Mouse (Mus musculus) NIH3T3 (cell line): ENCODE data around the gene Gpr84.

Experiments
- DNase-seq: peaks from one replicate; pipeline ENCODE4 v3.0.0-alpha.2; 2012; ENCODE audit warnings: low read depth

Gpr84 gene

DNA sequence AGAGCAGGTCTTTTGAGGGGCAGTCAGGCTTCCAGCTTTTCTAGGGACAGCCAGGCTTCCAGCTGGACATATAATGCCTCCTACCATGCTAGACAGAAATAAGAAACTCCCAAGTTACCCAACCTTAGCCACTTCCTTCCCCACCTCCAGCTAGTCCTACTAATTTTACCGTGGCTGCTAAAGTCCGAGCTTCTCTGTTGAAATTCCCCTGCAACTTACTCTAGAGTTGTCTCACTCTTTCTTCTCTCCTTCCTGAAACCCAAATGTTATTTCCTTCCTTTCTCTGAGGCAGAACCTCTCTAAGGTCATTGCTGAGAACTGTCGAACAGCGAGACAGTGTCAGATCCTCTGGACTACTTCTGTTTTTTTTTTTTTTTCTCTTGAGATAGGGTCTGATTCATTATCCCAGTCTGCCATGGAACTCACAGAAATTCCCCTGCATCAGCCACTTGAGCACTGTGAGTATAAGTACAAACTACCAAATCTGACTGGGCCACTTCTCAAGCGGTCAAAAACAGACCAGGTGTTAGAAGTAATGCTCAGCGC lies at the start of gene Gpr84:
Gene Gpr84 (minus strand): TSS at position 248 of the 546 bp plus-strand sequence.
- no peak for DNase-seq

DNA sequence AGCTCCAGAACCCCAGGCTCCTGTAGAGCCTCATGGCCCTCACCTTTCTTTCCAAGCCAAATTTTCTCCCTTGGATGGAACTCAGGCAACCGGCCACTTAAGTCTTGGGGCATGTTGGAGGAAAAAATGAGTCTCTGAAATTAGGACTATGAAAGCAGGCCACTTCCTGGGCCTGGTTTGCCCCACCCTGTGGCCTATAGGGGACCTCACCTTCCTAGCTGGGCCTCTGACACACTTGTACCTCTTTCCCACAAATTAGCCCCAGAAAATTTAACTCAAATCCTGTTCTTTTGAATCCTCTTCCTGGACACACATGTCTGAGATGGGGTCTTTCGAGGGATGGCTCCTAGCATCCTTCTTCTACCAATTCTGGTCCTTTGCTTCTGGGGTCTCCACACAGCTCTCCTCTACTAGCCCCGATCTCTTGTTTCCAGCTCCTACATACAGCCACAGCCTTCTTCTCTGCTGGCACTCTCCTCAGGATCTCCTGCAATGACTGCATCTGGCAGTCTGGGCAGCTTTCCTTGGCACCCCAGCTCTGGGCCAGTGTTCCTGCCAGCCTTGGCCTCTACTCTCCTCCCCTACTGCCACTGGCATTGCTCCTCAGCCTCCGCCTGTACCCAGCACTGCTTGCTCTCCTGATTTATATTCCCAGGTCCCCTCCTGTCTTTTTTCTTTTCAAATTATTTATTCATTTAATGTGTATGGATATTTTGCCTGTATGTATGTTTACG lies 49.6 kb upstream of the Gpr84 start:
- no peak for DNase-seq

DNA sequence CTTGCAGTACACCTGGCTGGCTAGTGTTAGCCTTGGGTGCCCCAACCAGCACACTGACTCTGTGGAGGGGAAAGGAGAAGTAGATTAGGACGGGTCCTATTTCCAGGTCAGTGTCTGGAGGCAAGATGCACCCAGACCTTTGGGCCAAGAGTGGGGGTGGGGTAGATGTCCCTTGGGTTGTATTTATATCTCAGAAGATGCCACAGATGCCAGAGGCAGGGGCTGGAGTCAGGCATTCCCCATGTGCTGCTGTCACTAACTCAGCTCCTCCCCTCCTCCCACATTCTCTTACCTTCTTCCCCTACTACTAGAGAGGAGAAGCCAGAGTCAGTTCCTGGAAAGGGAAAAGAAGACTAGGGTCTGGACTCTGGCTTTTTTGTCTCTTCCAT lies 48.7 kb upstream of the Gpr84 start:
- no peak for DNase-seq

DNA sequence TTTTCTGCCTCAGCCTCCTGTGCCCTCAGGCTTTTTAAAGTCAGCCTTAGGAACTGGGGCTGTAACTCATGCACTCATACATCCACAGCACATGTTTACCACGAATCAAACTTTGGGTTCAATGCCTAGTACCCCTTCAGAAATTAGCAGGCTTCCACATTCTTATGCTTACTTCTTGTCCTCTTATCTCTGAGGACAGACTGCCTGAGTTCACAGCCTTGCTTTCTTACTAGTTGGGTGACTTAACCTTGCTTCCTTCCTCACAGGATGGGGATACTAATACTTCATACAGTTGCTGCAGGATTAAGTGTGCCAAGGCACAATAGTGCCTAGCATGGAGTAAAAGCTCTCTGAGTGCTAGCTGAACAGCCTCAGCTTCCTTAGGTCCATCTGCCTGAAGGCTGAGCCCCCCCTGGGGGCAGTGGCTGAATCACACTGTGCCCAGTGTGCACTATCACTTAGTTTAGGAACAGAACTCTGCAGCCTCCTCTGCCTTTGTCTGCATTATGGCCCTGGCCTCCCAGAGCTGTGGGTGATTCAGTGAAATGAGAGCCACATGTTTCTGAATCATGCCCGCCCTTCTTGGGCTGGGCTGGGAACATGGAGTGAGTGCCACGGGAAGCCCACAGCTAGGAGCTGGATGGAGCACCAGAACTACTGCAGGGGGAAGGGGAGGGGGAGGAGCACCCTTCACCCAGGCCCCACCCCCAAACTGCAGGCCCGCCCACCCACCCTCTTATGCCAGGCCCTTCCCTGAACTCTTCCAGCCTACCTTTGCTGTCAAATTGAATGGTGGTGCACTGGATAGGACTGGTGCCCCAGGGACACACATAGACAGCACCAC lies 48.1 kb upstream of the Gpr84 start:
- peak; percentile 93 for DNase-seq

DNA sequence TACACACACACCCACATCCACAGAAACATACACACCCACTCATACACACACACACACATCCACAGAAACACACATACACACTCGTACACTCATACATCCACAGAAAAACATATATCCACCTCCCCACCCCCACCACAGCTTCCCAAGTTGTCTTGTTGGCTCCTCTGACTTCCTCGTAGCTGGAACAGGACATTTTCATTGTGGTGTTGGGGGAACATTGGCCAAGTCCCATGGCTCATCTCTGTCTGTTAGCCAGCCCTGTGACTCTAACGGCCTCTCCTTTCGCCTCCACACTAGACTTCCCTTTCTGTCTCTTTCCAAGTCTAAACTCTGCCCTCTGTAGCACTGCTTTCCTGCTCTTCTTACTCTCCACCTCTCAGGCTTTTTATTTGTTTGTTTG lies 47.4 kb upstream of the Gpr84 start:
- DNase-seq, result peak; percentile 54

DNA sequence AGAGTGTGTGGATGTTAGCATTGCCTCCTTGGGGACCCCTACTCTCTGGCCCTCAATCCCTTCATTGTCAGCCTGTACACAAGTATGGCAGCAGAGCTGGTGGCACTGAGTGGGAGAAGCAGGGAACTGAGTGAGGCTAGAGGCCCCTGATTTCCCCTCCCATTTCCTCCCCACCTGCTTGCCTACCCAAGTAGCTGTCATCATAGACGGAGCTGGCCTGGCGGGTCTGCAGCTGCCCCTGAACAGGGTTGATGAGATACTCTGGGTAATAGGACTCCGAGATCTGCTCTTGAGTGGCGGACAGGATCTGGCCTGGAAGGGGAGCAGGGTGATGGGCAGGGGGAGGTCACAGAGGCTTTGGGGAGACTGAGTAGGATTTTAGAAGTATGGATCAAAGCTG lies 45.7 kb upstream of the Gpr84 start:
- no peak for DNase-seq

DNA sequence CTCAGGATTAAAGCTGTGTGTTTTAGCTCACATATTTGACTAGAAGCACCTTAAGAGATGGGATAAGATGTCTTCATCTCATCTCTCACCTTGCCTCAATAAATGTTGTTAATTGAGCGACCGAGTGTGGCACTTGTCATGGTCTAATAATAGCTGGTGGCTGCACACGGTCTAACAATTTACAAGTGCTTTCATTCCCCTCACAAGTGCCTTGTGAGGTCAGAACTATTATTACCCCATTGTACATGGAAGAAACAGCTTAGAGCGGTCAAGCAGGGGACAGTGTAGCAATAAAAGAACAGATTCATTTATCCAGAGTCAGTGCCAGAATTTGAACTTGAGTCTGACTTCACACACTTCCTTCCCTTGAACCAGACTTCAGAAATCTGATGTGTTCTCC lies 45.0 kb upstream of the Gpr84 start:
- DNase-seq, result no peak

DNA sequence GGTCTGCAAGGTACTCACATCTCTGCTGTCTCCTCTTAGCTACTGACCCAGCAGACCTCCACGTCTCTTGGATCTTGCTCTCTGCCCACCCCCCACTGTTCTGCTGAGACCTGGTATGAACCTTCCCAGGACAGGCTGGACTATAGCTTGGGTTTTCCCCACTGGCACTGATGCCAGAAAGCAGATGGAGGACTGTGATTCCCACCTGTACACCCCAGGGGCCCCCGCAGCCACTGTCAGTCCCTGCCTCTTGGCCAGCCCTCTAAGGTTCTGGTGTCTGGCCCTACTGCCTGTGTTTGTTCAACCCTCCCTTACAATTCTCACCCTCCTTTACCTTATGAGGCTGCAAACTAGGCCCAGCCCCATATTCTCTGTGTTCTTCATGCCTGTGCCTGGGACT lies 44.3 kb upstream of the Gpr84 start:
- no peak for DNase-seq

DNA sequence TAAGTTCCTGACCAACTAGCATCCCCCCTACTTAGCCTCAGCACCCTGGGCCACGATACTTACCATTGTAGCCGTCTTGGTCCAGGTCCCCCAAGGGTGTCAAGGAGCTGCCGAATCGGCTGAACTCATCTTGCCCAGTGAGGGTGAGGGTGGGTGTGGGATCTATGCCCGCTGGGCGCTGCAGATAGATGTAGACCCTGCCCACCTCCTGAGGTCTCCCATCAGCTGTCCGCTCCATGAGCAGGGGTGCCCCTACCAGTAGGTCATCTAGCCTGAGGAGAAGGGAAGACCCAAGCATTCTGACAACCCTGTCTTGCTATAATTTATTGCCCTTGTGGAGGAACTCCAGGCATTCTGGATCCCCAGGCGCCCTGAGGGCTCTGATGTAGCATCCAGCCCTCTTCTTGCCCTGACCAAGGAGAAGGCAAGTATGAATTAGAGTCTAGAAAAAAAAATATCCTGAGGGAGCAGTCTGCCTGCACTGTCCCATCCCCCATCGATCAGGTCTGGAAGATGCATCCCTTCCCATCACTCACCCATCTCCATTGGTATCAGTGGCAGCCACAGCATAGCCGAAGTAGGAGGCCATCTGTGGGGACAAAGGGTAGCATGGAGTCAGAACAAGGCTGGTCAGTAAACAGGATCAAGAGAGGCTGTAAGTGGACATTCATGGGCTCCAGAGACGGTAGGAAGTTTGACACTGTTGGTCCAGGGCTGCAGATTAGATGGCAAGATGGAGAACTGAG lies 43.3 kb upstream of the Gpr84 start:
- no peak for DNase-seq

DNA sequence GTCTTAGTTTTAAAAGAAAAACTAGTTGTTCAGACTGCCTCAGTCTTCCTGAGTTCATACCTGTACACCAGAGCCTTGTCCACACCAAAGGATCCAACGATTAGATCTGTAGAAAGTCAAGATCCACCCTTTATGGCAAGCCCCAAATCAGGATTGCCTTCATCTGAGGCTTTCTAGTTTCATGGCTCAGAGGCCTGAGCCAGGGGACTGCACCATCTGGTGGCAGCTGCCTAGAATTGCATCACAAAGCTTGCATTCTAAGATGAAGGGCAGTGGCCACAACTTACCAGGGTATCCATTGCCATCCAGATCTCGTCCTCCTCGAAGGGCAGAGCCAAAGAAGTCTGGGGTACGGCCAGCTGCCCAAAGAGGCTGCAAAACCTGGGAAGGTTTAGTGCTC lies 42.4 kb upstream of the Gpr84 start:
- peak; percentile 85 for DNase-seq

DNA sequence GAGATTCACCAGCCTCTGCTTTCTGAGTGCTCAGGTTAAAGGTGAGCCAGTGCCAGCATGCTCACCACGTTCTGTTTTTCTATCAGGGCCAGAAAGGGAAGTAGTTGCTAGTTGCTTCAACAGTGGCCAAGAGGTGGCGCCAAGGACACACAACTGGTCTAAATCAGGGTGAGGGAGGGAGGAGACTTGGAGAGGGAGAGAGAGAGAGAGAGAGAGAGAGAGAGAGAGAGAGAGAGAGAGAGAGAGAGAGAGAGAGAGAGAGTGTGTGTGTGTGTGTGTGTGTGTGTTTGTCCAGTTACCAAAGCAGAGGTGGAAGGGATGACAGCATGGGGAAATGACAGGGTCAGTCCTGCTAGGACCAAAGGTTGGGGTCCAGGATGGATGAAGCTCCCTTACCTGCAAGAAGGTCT lies 36.9 kb upstream of the Gpr84 start:
- peak; percentile 91 for DNase-seq

DNA sequence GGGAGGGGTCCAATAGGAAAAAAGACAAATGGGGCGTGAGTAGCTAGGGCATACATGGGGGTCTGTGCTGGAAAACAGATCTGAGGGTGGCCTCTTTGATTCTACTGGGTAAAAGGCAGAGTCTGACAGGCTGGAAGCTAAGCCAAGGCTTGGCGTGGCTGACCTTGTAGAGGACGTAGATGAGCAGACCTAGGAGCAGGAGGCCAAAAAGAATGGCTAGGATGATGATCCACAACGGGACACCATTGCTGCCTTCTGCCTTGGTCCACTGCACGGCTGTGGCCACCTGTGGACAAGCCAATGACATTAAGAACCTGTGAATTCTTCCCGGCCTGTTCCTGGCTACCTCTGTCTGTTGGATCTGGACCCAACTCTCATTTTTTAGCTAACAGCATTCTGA lies 35.4 kb upstream of the Gpr84 start:
- no peak for DNase-seq

DNA sequence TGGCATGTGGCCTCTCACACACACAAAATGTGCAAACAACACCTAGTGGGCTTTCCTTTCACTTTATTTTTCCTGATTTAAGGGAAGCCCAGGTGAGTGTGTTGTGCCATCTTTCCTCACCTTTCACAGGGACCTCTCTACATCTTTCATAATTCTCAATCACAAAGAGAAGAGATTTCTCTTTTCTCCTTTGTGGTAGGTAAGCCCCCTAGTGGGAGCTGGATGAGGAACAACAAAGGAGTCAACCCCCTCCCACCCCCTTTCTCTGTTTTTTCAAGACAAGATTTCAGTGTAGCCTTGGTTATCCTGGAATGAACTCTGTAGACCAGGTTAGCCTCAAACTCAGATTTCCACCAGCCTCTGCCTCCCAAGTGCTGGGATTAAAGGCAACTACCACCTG lies 33.1 kb upstream of the Gpr84 start:
- no peak for DNase-seq

DNA sequence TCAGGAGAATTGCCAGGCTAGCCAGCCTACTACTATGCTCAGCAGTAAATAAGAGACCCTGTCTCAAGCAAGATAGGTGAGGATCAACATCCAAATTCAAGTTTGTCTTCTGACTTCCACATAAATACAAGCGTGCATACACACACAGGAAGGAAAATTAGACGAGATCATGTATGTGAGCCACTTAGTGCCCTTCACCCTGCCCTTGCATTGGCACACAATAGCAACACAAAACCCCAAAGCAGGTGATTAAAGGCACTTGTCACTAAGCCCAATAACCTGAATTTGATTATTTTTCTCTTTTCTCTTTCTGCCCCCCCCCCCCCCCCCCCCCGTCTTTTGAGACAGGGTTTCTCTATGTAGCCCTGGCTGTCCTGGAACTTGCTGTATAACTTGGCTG lies 32.6 kb upstream of the Gpr84 start:
- no peak for DNase-seq

DNA sequence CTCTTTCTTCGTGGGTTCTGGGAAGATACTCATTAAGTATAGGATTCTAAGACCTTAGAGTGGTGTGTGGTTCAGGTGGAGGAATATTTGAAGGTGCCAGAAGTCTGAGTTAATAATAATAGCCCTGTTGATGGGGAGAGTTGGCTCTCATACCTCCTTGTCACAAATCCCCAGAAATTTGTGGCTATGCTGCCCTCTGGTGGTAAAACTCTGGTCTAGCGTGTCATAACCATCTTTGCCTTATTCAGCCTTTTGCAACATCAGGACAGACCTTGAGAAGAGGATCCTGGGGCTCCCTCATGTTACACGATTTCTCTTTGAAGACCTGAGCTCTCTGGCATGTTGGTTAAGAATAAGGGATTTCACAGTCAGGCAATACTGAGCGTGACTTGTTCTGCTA lies 32.0 kb upstream of the Gpr84 start:
- peak; percentile 91 for DNase-seq

DNA sequence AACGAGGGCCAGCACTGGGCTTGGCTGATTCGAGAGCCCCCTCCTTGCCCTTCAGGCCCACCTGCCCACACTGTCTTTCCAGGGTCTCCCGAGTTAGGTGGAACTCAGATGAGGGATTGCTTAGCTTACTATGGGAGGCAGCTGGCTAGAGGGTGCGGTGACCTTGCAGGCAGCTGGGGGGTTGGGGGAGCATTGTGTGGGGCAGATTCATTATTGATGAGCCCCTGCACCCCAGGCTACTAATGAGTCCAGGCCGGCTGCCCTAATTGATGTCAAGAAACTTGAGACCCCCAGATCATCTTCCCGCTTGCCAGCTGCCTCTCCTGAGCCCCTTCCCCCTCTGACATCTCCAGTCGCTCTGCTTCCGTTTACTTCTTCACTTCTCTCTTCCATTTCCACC lies 31.1 kb upstream of the Gpr84 start:
- DNase-seq, result no peak

DNA sequence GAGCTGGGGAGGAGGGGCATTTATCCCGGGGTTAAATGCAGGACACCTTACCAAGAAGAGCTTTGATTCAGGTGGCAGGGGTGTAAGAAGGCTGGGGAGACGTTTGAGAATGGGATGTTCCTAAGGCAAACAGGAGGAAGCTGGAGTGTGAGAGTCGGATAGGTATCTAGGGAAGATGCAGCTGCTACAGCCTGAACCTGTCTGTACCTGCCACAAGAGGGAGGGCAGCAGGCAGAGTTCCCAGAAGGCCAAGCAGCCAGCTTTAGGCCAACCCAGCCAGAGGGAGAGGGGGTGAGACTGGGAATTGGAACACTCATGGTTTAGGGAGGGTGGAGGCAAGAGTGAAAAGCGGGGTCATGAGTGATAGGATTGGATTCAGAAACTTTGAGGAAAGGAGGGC lies 30.4 kb upstream of the Gpr84 start:
- no peak for DNase-seq

DNA sequence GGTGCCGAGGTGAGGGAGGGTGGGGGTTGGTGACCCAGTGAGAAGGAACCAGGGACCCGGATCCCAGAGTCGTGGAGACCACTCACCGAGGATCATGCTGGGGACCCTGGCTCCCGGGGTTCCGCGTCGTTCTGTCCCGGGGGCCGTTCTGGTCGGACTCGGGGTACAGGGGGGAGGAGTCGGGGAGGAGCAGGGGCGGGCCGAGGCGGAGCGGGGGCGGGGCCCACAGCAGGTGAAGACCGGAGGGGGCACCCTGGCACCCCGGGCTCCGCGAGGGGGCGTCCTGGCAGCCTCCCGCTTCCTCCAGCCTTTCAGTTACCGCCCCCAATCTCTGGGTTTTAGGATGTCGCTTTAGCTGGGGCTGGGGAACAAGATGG lies 29.5 kb upstream of the Gpr84 start, which contains the start of gene Zfp385a:
Gene Zfp385a (minus strand): TSS at position 133 of the 377 bp plus-strand sequence.
- no peak for DNase-seq

DNA sequence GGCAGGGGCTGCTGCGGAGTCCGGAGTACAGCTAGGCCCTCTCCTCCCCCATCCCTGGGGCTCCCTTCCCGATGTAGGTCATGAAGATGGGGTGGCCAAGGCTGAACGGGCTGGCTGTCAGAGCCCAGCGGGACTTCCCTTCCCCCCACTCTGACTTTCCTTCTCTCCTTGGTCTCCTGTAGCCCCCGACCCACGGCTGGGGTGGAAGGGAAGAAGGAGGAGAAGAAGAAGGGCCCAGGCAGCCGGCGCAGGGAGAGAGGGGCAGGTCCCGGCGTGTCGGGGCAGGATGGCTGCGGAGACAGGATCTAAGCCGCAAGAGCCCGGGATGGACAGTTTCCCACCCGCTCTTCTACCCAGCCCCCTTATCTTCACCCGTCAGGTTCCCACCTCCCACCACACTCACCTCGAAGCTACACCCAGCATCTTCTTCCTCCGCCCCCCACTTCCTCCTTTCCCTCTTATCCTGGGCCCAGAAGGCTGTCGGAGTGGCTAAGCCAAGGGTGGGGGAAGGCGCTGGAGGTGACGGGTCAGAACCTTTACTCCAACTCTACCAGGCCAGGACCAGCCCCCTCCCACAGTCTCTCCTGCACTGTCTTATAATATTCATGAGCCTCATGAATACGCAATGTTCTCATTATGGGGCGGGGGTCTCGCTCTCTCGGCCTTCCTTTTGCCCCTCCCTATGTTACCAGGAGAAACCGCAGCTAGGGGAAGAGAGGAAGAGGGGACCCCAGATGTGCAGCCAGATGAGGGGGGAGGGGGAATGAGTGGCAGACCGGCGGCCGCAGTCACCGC lies 29.0 kb upstream of the Gpr84 start:
- DNase-seq, result no peak

DNA sequence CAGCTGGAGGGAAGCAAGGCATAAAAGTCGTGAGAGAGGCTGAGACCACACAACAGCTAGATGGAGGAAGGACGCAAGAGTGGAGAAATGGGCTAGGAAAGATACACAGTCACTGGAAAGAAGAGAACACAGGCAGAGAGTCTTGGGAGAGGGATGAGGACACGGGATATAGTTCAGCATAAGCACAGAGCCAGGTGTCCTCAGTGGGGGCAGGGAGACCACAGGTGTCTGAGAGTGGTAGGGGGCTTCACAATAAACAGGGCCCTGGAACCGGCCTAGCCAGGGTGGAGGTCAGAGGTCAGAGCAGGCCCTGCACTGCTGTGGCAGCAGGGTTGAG lies 28.4 kb upstream of the Gpr84 start:
- DNase-seq, result no peak

DNA sequence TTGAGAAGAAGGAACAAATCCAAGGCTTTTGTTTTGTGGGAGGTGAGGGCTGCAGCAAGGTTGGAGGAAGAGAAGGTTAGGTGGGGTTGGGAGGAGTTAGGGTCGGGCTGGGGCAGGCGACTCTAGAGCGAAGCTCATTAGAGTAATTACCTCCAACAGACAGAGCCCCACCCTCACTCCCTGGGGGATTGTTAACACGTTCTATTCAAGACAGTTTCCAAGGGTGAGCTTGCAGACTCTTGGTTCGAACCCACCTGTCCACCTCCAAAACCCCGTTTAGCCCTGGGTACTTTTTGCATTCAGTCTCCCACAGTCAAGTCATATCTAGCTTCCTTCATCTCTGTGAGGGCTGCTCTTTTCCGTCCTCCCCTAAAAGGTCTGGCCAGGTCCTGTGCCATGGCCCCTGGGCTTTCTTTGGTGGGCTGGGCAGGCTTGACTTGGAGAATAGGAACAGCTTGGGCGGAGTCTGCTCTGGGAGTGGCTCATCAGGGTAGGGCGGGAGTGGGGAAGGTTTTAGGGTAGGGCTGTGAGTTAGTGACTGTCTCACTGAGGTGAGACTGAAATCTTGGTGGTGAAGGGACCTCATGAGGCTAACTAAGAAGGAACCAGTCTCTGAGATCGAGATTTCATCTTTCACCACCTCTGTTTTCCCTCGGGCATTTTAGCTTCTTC lies 26.7 kb upstream of the Gpr84 start:
- DNase-seq, result no peak
